Mouse (Mus musculus) liver, embryonic 15.5 days (tissue): Measurements from ENCODE around the gene Rapgef6. TPM values are rescaled to one million over a fixed set of nuclear protein-coding genes. Genes with fewer than 3 reads are reported as not detected.

Experiments used
- ATAC-seq: fragments of 200-750 bp; cut with Nextera tagmentation; 2 replicates; pipeline ENCODE4 v1.8.0; 2017; ENCODE audit warnings: moderate number of reproducible peaks, mild to moderate bottlenecking, moderate library complexity; ENCODE audit not compliant: insufficient read depth
- H3K27ac ChIP-seq: fragments of 300-500 bp; sonication (generic); replicated peaks from 2 replicates; pipeline ENCODE4 v1.5.1; 2015; ENCODE audit warnings: mild to moderate bottlenecking, inconsistent platforms
- H3K27me3 ChIP-seq: fragments of 300-500 bp; sonication (generic); 2 replicates; pipeline ENCODE4 v1.6.1; 2015; ENCODE audit warnings: mild to moderate bottlenecking, inconsistent platforms
- H3K36me3 ChIP-seq: fragments of 300-500 bp; sonication (generic); replicated peaks from 2 replicates; pipeline ENCODE4 v1.6.1; 2015; ENCODE audit warnings: moderate library complexity, mild to moderate bottlenecking, inconsistent platforms
- H3K4me1 ChIP-seq: fragments of 300-500 bp; sonication (generic); replicated peaks from 2 replicates; pipeline ENCODE4 v1.6.1; 2015; ENCODE audit warnings: inconsistent platforms
- H3K4me2 ChIP-seq: fragments of 300-500 bp; sonication (generic); 2 replicates; pipeline ENCODE4 v1.6.1; 2015; ENCODE audit warnings: moderate library complexity, mild to moderate bottlenecking, inconsistent platforms
- H3K4me3 ChIP-seq: fragments of 300-500 bp; sonication (generic); replicated peaks from 2 replicates; pipeline ENCODE4 v1.5.1; 2015; ENCODE audit warnings: mild to moderate bottlenecking, inconsistent platforms
- H3K9ac ChIP-seq: fragments of 300-500 bp; sonication (generic); 2 replicates; pipeline ENCODE4 v1.6.1; 2015; ENCODE audit warnings: moderate library complexity, mild to moderate bottlenecking, inconsistent platforms
- H3K9me3 ChIP-seq: fragments of 300-500 bp; sonication (generic); replicated peaks from 2 replicates; pipeline ENCODE4 v1.6.1; 2016; ENCODE audit warnings: inconsistent platforms
- WGBS: fragments of 180-500 bp; shearing (Covaris S2); methylation state at CpG from one replicate; pipeline ENCODE4 v1.1.7; 2015; ENCODE audit warnings: mixed read lengths; ENCODE audit not compliant: insufficient replicate concordance; 5-methylcytosine and 5-hydroxymethylcytosine counted together
- polyA plus RNA-seq: library from polyadenylated mRNA; unstranded; fragments of >200 nt; fragmentation: Nextera tagmentation; extraction: Ambion mirVana; gene quantifications from 2 replicates; pipeline ENCODE4 v1.2.1, GENCODE M21; 2015

Gene Rapgef6
- polyA plus RNA-seq, result 20.9 and 22.5 TPM in 2 replicates

DNA sequence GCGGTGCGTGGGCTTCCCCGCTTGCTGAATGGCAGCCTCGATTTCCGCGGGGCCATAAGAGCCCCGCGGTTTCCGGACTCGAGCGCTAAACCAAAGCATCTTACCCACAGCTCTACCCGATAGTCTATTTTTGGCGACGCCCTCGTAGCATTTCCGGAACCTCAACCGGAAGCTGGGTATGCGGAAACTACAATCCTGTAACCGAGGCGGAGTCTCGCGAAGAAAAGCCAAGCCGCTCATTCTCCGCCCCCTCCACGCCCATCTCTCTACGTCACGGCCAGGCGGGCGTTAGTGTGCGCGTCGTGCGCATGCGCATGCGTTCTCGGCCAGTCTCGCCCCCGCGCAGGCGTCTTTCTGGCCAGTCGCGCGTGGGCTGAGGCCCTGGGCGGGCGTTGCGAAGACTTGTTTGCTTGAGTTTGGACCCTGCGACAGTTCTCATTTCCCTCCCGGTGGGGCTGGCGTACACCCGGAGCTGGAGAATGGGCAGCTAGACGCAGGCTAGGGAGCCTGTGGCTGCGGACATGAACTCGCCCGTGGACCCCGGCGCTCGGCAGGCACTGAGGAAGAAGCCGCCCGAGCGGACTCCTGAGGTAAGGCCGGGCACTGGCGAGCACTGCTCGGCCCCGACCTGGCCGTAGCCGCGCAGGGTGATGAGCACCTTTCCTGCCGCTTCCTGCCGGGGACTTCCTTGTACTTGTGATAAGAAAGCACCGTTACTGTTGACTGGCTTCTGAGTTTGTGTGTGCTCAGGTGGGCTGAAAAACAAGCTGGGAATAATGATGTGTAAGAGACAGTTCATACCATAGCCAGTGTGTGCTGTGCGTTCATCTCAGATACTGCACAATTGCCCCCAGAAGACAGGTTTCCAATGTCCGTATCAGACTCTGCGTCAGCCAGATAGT is at the start of gene Rapgef6:
Rapgef6 (plus strand) TSS at position 319 of the 902 bp plus-strand sequence.
- H3K4me3 ChIP-seq, result peak within 1 kb of the TSS; percentile 73
- H3K9me3 ChIP-seq, result no peaks in the 10 kb centered on the region
- H3K36me3 ChIP-seq, result no peaks in the 10 kb centered on the region
- under 1% methylated on average over 73 of the region's 73 CpGs for WGBS
- H3K27ac ChIP-seq, result peak within 1 kb of the TSS; percentile 94
- no peaks in the 10 kb centered on the region for H3K27me3 ChIP-seq
- ATAC-seq, result peak; percentile 91
- peak within 1 kb of the TSS; percentile 85 for H3K9ac ChIP-seq
- peak within 1 kb of the TSS; percentile 79 for H3K4me2 ChIP-seq
- H3K4me1 ChIP-seq, result peaks cover 44% of the 10 kb centered on the region

GRCm38 (mm10) chr11:54478414-54478813 is 44.2 kb upstream of the Rapgef6 start:
- Histone ChIP-seq H3K36me3 (peaks cover 21% of the 10 kb centered on the region), H3K27me3 (no peaks in the 10 kb centered on the region), H3K9me3 (no peaks in the 10 kb centered on the region), H3K4me2 (no peak overlapping the region), H3K27ac (no peak overlapping the region), H3K9ac (no peak overlapping the region), H3K4me3 (no peak overlapping the region), H3K4me1 (no peaks in the 10 kb centered on the region)
- ATAC-seq, result no peak
- WGBS, result 88% methylated on average over 1 of the region's 1 CpGs

DNA sequence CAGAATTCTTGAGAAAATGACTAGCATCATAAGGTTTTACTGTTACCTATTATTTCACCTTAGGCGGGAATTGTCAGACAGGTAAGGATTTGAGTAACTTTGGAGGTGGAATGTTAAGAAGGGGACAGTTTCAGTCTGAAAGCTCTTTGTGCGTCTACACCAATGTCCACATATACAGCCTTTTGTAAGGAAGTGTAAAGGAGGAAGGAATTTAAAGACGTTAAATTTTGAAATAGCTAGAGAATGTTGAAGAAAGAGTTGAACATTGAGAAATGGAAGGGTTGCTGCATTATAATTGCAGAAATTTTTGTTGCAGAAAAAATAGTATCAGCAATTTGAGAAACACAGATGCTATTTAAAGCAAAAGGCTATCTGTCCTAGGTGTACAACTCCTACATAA is 36.6 kb upstream of the Rapgef6 start:
- Histone ChIP-seq H3K4me1 (no peaks in the 10 kb centered on the region), H3K36me3 (peaks cover 5% of the 10 kb centered on the region), H3K4me2 (no peak overlapping the region), H3K9ac (no peak overlapping the region), H3K27me3 (no peaks in the 10 kb centered on the region), H3K27ac (no peak overlapping the region), H3K9me3 (no peaks in the 10 kb centered on the region), H3K4me3 (no peak overlapping the region)
- 64% methylated on average over 3 of the region's 3 CpGs for WGBS
- no peak for ATAC-seq

DNA sequence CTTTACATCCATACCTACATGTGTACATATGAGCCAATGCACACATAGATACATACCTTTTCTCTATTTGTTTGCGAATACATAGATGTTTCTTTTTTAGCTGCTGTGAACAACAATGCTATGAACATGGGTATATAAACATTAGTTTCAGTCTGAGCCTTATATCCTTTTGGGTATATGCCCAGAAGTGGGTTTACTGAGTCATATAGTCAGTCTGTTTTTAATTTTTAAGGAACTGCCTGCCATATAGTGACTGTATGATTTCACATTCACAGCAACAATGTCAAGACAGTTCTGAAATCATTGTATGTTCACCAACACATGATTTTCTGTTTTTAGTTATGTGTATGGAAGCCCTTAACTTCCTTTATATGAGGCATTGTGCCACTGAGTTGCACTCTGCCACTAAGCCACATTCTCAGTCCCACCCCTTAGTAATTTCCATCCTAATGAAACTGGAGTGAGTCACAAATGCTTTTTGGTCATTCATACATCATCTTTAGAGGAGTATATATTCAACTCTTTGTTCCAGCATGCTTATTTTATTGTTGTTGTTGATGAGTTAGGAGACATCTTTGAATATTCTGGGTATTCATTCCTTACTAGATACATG is 30.6 kb upstream of the Rapgef6 start:
- 78% methylated on average over 1 of the region's 1 CpGs for WGBS
- Histone ChIP-seq H3K36me3 (peaks cover 19% of the 10 kb centered on the region), H3K27ac (no peak overlapping the region), H3K27me3 (no peaks in the 10 kb centered on the region), H3K4me1 (no peaks in the 10 kb centered on the region), H3K4me2 (no peak overlapping the region), H3K9me3 (no peaks in the 10 kb centered on the region), H3K4me3 (no peak overlapping the region), H3K9ac (no peak overlapping the region)
- ATAC-seq, result no peak

- Histone ChIP-seq H3K4me3 (no peak overlapping the region), H3K4me2 (no peak overlapping the region), H3K36me3 (peaks cover 21% of the 10 kb centered on the region), H3K9ac (no peak overlapping the region), H3K27ac (no peak overlapping the region), H3K27me3 (no peaks in the 10 kb centered on the region), H3K4me1 (no peaks in the 10 kb centered on the region), H3K9me3 (no peaks in the 10 kb centered on the region)
- no peak for ATAC-seq
- 36% methylated on average over 4 of the region's 4 CpGs for WGBS
Measured at GRCm38 (mm10) chr11:54492559-54492958, 30.1 kb upstream of the Rapgef6 start.

DNA sequence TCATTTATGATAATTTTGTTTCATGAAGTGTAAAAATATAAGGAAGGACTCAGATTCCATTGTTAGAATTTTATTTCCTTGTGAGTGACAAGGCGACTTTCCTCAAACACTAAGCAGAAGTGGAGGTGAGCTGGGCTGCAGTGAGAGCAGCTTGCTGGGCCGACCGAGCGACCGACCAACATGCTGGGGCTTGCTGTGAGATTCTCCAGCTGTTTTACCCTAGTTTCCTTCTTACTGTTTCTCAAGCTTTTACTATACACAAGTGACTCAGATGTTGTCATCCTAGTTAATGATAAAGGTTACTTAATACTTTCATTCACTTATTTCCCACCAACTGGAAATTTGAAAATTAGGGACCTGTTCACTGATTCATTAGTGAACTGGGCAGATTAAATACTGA is 22.8 kb upstream of the Rapgef6 start:
- no peaks in the 10 kb centered on the region for H3K9me3 ChIP-seq
- peaks cover 54% of the 10 kb centered on the region for H3K36me3 ChIP-seq
- no peak overlapping the region for H3K27ac ChIP-seq
- ATAC-seq, result no peak
- no peak overlapping the region for H3K4me3 ChIP-seq
- H3K9ac ChIP-seq, result no peak overlapping the region
- H3K4me2 ChIP-seq, result no peak overlapping the region
- H3K27me3 ChIP-seq, result no peaks in the 10 kb centered on the region
- H3K4me1 ChIP-seq, result no peaks in the 10 kb centered on the region
- WGBS, result 83% methylated on average over 5 of the region's 5 CpGs

DNA sequence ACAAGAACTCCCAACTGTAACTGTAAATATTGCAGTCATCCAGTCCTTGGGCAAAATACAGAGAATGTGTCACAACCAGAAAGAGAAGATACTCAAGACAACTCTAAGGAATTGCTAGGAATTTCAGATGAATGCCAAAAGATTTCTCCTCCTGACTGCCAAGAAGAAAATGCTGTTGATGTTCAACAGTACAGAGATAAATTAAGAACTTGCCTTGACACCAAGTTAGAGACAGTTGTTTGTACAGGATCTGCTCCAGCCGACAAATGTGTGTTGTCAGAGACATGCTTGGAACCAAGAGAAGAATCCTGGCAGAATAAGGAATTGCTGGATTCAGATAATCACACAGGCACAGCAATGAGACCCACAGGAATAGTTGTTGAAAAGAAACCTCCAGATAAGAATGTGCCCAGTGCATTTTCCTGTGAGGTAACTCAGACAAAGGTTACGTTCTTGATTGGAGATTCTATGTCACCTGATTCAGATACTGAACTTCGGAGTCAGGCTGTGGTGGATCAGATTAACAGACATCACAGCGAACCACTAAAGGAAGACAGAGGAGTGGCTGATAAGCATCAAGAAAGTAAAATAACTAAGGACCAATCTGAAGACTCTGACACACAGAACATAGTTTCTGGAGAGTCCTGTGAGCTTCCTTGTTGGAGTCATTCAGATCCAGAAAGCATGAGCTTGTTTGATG is 20.0 kb upstream of the Rapgef6 start:
- Histone ChIP-seq H3K36me3 (peaks cover 53% of the 10 kb centered on the region), H3K27ac (no peak overlapping the region), H3K9ac (no peak overlapping the region), H3K9me3 (no peaks in the 10 kb centered on the region), H3K4me2 (no peak overlapping the region), H3K4me3 (no peak overlapping the region), H3K4me1 (no peaks in the 10 kb centered on the region), H3K27me3 (no peaks in the 10 kb centered on the region)
- WGBS, result 76% methylated on average over 4 of the region's 4 CpGs
- ATAC-seq, result no peak

DNA sequence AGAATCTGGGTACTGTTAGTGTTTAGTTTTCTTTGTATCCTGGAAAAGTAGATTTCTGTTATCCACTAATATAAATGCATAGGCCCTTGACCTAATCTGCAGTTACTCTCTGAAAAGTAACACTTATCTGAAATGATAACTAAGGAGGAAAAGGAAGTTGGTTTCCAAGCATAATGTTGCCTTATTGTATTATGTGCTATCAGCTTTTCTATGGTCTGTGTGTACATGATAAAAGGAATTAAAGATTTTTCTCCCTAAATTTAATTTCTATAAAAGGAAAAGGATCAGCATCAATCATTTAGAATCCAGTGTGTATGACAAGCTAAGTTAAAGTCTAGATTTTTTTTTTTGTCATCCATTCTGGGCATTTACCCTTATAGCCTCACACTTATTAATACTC is 9.1 kb upstream of the Rapgef6 start:
- Histone ChIP-seq H3K9me3 (no peaks in the 10 kb centered on the region), H3K4me3 (no peak overlapping the region), H3K9ac (no peak overlapping the region), H3K4me1 (no peaks in the 10 kb centered on the region), H3K36me3 (peaks cover 26% of the 10 kb centered on the region), H3K4me2 (no peak overlapping the region), H3K27ac (no peak overlapping the region), H3K27me3 (no peaks in the 10 kb centered on the region)
- no peak for ATAC-seq

- H3K9ac ChIP-seq, result peak overlapping the region; percentile 71
- under 1% methylated on average over 18 of the region's 18 CpGs for WGBS
- peaks cover 41% of the 10 kb centered on the region for H3K4me1 ChIP-seq
- no peaks in the 10 kb centered on the region for H3K36me3 ChIP-seq
- peak overlapping the region; percentile 73 for H3K4me3 ChIP-seq
- peak overlapping the region; percentile 79 for H3K4me2 ChIP-seq
- H3K9me3 ChIP-seq, result no peaks in the 10 kb centered on the region
- peak overlapping the region; percentile 94 for H3K27ac ChIP-seq
- ATAC-seq, result no peak
- no peaks in the 10 kb centered on the region for H3K27me3 ChIP-seq
Measured at GRCm38 (mm10) chr11:54521927-54522528, 619 bp upstream of the Rapgef6 start.

GRCm38 (mm10) chr11:54523431-54524001 is 869 bp downstream of the Rapgef6 start:
- H3K4me1 ChIP-seq, result peaks cover 50% of the 10 kb centered on the region
- H3K4me3 ChIP-seq, result peak overlapping the region; percentile 73
- no peaks in the 10 kb centered on the region for H3K36me3 ChIP-seq
- no peak for ATAC-seq
- H3K27ac ChIP-seq, result peak overlapping the region; percentile 94
- peak overlapping the region; percentile 65 for H3K4me2 ChIP-seq
- no peaks in the 10 kb centered on the region for H3K9me3 ChIP-seq
- no peaks in the 10 kb centered on the region for H3K27me3 ChIP-seq
- peak overlapping the region; percentile 85 for H3K9ac ChIP-seq
- WGBS, result 8% methylated on average over 10 of the region's 10 CpGs
